Mouse (Mus musculus): Measurements from ENCODE around the gene Ell.

GRCm38 (mm10) chr8:70595811-70596210 lies 56.6 kb downstream of the Ell start:
- TF ChIP-seq CTCF (IDR thresholded peaks at IDR 0.05; ENCODE audit: low read depth, low read length) = no peak
- TF ChIP-seq POLR2A (IDR thresholded peaks at IDR 0.05; ENCODE audit: extremely low read depth, insufficient read depth, low read length) = no peak

Measured in liver, adult 2 months (tissue).